16 mouse cellular contexts compared by ENCODE assay signal in genomic region chr16:4315352-4316093, GRCm38 (mm10).
DNase-seq lines count a peak whose midpoint lies in the region; ATAC-seq and TF ChIP-seq lines count a peak whose summit lies in the region.
"Had no signal": no experiment of that assay in that cellular context is flagged by ENCODE, and none has a peak within 500 bp of the region (broad histone marks: within the 10 kb centered on the region; RNA-seq: fewer than 3 reads in every experiment).

No protein-coding gene starts in this region.

- peak; percentile 7; the same call in 1 of the 2 replicates for ATAC-seq in embryonic facial prominence, embryonic 14.5 days (ENCODE audit: low read depth)
- peak; percentile 40; the same call in 1 of the 2 replicates for ATAC-seq in kidney, embryonic 14.5 days (ENCODE audit: low FRiP score, low TSS enrichment)
- peak; percentile 9; the same call in 1 of the 2 replicates for ATAC-seq in midbrain, embryonic 12.5 days (ENCODE audit: low FRiP score, low read depth)
- ATAC-seq in midbrain, embryonic 15.5 days (replicated peaks), result no peak
- ATAC-seq in liver, postnatal 0 days, result peak; percentile 50

- no peak overlapping the region for H3K9ac ChIP-seq in embryonic facial prominence, embryonic 14.5 days (ENCODE audit: low read depth, low read length)
- H3K9ac ChIP-seq in kidney, embryonic 14.5 days (ENCODE audit: low read depth, low read length), result no peak overlapping the region
- H3K9ac ChIP-seq in midbrain, embryonic 12.5 days (replicated peaks), result no peak overlapping the region
- no peak overlapping the region for H3K9ac ChIP-seq in midbrain, embryonic 15.5 days
- no peak overlapping the region for H3K9ac ChIP-seq in liver, postnatal 0 days (replicated peaks)
- H3K9ac ChIP-seq: embryonic facial prominence, embryonic 12.5 days; hindbrain, embryonic 15.5 days; liver, embryonic 14.5 days; lung, embryonic 15.5 days had no signal

- no peak overlapping the region for H3K4me3 ChIP-seq in embryonic facial prominence, embryonic 14.5 days (ENCODE audit: low read depth, low read length)
- no peak overlapping the region for H3K4me3 ChIP-seq in embryonic facial prominence, embryonic 10.5 days
- H3K4me3 ChIP-seq in kidney, embryonic 14.5 days (ENCODE audit: low read length), result no peak overlapping the region
- no peak overlapping the region for H3K4me3 ChIP-seq in midbrain, embryonic 12.5 days
- no peak overlapping the region for H3K4me3 ChIP-seq in midbrain, embryonic 15.5 days
- H3K4me3 ChIP-seq in liver, postnatal 0 days (ENCODE audit: low read depth, low read length), result no peak overlapping the region
- no peak overlapping the region for H3K4me3 ChIP-seq in layer of hippocampus, adult 2 months
- H3K4me3 ChIP-seq: embryonic facial prominence, embryonic 12.5 days; hindbrain, embryonic 10.5 days; hindbrain, embryonic 15.5 days; lung, embryonic 15.5 days had no signal

- WGBS in embryonic facial prominence, embryonic 14.5 days, result 70% methylated on average over 2 of the region's 2 CpGs
- 78% methylated on average over 2 of the region's 2 CpGs for WGBS in embryonic facial prominence, embryonic 10.5 days
- WGBS in kidney, embryonic 14.5 days, result 74% methylated on average over 2 of the region's 2 CpGs
- 80% methylated on average over 2 of the region's 2 CpGs for WGBS in midbrain, embryonic 12.5 days
- 82% methylated on average over 2 of the region's 2 CpGs for WGBS in midbrain, embryonic 15.5 days
- WGBS in liver, postnatal 0 days (ENCODE audit: insufficient replicate concordance), result 73% methylated on average over 2 of the region's 2 CpGs

- no peak overlapping the region for H3K4me2 ChIP-seq in embryonic facial prominence, embryonic 14.5 days (ENCODE audit: low read depth, low read length)
- H3K4me2 ChIP-seq in kidney, embryonic 14.5 days (replicated peaks; ENCODE audit: low read depth, low read length), result no peak overlapping the region
- no peak overlapping the region for H3K4me2 ChIP-seq in midbrain, embryonic 12.5 days (replicated peaks)
- no peak overlapping the region for H3K4me2 ChIP-seq in midbrain, embryonic 15.5 days
- H3K4me2 ChIP-seq in liver, postnatal 0 days (ENCODE audit: low read depth, low read length), result no peak overlapping the region
- H3K4me2 ChIP-seq: embryonic facial prominence, embryonic 12.5 days; hindbrain, embryonic 15.5 days; lung, embryonic 15.5 days; midbrain, embryonic 11.5 days had no signal

- no peak overlapping the region for H3K27ac ChIP-seq in embryonic facial prominence, embryonic 14.5 days (replicated peaks; ENCODE audit: low read depth, low read length)
- no peak overlapping the region for H3K27ac ChIP-seq in embryonic facial prominence, embryonic 10.5 days (replicated peaks)
- H3K27ac ChIP-seq in kidney, embryonic 14.5 days (ENCODE audit: low read depth, low read length), result no peak overlapping the region
- no peak overlapping the region for H3K27ac ChIP-seq in midbrain, embryonic 12.5 days (replicated peaks)
- H3K27ac ChIP-seq in midbrain, embryonic 15.5 days, result no peak overlapping the region
- H3K27ac ChIP-seq in liver, postnatal 0 days (ENCODE audit: low read depth), result no peak overlapping the region
- no peak overlapping the region for H3K27ac ChIP-seq in layer of hippocampus, adult 2 months
- H3K27ac ChIP-seq: embryonic facial prominence, embryonic 12.5 days; hindbrain, embryonic 10.5 days; hindbrain, embryonic 15.5 days; kidney, postnatal 0 days; liver, embryonic 14.5 days; lung, embryonic 15.5 days had no signal

- H3K36me3 ChIP-seq in embryonic facial prominence, embryonic 14.5 days (ENCODE audit: control insufficient read depth, insufficient read depth, low read length), result no peaks in the 10 kb centered on the region
- no peaks in the 10 kb centered on the region for H3K36me3 ChIP-seq in embryonic facial prominence, embryonic 10.5 days (replicated peaks)
- H3K36me3 ChIP-seq in kidney, embryonic 14.5 days (ENCODE audit: control insufficient read depth, insufficient read depth, low read length), result no peaks in the 10 kb centered on the region
- H3K36me3 ChIP-seq in midbrain, embryonic 12.5 days, result no peaks in the 10 kb centered on the region
- no peaks in the 10 kb centered on the region for H3K36me3 ChIP-seq in midbrain, embryonic 15.5 days (replicated peaks)
- H3K36me3 ChIP-seq in liver, postnatal 0 days (replicated peaks; ENCODE audit: insufficient read depth, low read length), result no peaks in the 10 kb centered on the region
- H3K36me3 ChIP-seq: embryonic facial prominence, embryonic 12.5 days; hindbrain, embryonic 10.5 days; hindbrain, embryonic 15.5 days; lung, embryonic 15.5 days had no signal

- no peaks in the 10 kb centered on the region for H3K27me3 ChIP-seq in embryonic facial prominence, embryonic 14.5 days (replicated peaks; ENCODE audit: control insufficient read depth, insufficient read depth, low read length)
- no peaks in the 10 kb centered on the region; the same call in 1 of the 2 replicates for H3K27me3 ChIP-seq in embryonic facial prominence, embryonic 10.5 days (replicated peaks; ENCODE audit: low read depth, poor library complexity, severe bottlenecking)
- H3K27me3 ChIP-seq in kidney, embryonic 14.5 days (ENCODE audit: control insufficient read depth, insufficient read depth, low read length), result no peaks in the 10 kb centered on the region
- H3K27me3 ChIP-seq in midbrain, embryonic 12.5 days, result no peaks in the 10 kb centered on the region
- H3K27me3 ChIP-seq in midbrain, embryonic 15.5 days (replicated peaks), result no peaks in the 10 kb centered on the region
- H3K27me3 ChIP-seq in liver, postnatal 0 days (ENCODE audit: insufficient read depth, low read length), result no peaks in the 10 kb centered on the region
- H3K27me3 ChIP-seq: CH12.LX; embryonic facial prominence, embryonic 12.5 days; hindbrain, embryonic 15.5 days; lung, embryonic 15.5 days had no signal

- TF ChIP-seq CTCF in liver, postnatal 0 days (IDR thresholded peaks at IDR 0.05; ENCODE audit: low read depth), result no peak
- TF ChIP-seq CTCF in layer of hippocampus, adult 2 months (conservative IDR thresholded peaks at IDR 0.05), result no peak

- no peak for TF ChIP-seq EP300 in liver, postnatal 0 days (IDR thresholded peaks at IDR 0.05; ENCODE audit: low read depth)

- H3K9me3 ChIP-seq in embryonic facial prominence, embryonic 14.5 days (ENCODE audit: control insufficient read depth, low read length), result no peaks in the 10 kb centered on the region
- H3K9me3 ChIP-seq in embryonic facial prominence, embryonic 10.5 days, result no peaks in the 10 kb centered on the region
- H3K9me3 ChIP-seq in kidney, embryonic 14.5 days (ENCODE audit: control insufficient read depth, low read length), result no peaks in the 10 kb centered on the region
- no peaks in the 10 kb centered on the region for H3K9me3 ChIP-seq in midbrain, embryonic 12.5 days
- no peaks in the 10 kb centered on the region for H3K9me3 ChIP-seq in midbrain, embryonic 15.5 days
- no peaks in the 10 kb centered on the region for H3K9me3 ChIP-seq in liver, postnatal 0 days (ENCODE audit: low read length)
- H3K9me3 ChIP-seq: embryonic facial prominence, embryonic 12.5 days; hindbrain, embryonic 10.5 days; hindbrain, embryonic 15.5 days; lung, embryonic 15.5 days had no signal

- peaks cover 5% of the 10 kb centered on the region for H3K4me1 ChIP-seq in embryonic facial prominence, embryonic 14.5 days (ENCODE audit: control insufficient read depth, insufficient read depth, low read length)
- no peaks in the 10 kb centered on the region for H3K4me1 ChIP-seq in embryonic facial prominence, embryonic 10.5 days
- no peaks in the 10 kb centered on the region for H3K4me1 ChIP-seq in kidney, embryonic 14.5 days (ENCODE audit: control insufficient read depth, insufficient read depth, low read length)
- no peaks in the 10 kb centered on the region for H3K4me1 ChIP-seq in midbrain, embryonic 12.5 days
- no peaks in the 10 kb centered on the region; the same call in 1 of the 2 replicates for H3K4me1 ChIP-seq in midbrain, embryonic 15.5 days
- no peaks in the 10 kb centered on the region for H3K4me1 ChIP-seq in liver, postnatal 0 days (ENCODE audit: insufficient read depth)
- H3K4me1 ChIP-seq: embryonic facial prominence, embryonic 12.5 days; hindbrain, embryonic 10.5 days had no signal

- DNase-seq in embryonic facial prominence, embryonic 14.5 days (ENCODE audit: low spot score), result no peak
- no peak for DNase-seq in embryonic facial prominence, embryonic 10.5 days (ENCODE audit: low spot score)
- no peak for DNase-seq in kidney, postnatal 25 days
- no peak for DNase-seq in liver, postnatal 0 days
- no peak for DNase-seq in layer of hippocampus, adult 2 months (ENCODE audit: low spot score in 2 of 2)
